Mouse (Mus musculus): Measurements from ENCODE around the gene Mast3. TPM values are rescaled to one million over a fixed set of nuclear protein-coding genes. Genes with fewer than 3 reads are reported as not detected.

The Mast3 gene
- polyA plus RNA-seq (2014; fragmentation: Illumina TruSeq; extraction: RNeasy Lipid Tissue Mini Kit (QIAGEN cat#74804); ENCODE audit: low read depth, low replicate concordance), result 1.2 TPM

DNA sequence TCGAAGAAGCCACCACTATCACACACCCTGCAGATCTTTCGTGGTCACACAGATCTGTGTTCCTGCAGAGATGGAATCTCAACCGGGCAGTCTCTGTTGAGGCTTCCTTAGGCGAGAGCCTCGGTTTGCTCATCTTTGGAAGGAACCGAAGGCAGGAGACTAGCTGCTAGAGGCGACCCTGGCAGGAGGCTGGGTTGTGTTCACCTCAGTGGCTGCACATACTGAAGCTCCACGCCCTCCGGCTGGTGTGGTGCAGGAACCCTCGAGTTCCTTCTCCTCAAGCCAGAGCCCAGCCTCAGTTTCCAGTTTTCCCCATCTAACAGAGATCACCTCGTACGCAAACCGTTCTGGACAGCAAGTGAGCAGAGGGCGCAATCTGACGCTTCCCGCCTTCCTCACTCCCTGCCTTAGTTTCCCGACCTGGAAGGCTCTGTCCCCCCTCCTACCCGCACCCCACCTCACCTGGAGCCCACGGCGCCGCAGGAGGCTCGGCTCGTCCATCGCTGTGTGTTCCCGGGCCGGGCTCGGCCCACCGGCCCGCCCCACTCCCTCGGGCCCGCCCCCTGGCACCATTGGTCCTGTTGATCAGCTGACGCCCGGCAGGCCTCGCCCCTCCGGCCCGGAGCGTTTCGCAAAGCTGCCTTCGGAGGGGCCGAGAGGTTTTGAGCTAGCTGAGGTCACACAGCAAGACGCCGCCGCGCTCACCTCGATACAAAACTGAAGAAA, at the start of gene Mast3:
Mast3 (minus strand) TSS at position 574 of the 726 bp plus-strand sequence.

DNA sequence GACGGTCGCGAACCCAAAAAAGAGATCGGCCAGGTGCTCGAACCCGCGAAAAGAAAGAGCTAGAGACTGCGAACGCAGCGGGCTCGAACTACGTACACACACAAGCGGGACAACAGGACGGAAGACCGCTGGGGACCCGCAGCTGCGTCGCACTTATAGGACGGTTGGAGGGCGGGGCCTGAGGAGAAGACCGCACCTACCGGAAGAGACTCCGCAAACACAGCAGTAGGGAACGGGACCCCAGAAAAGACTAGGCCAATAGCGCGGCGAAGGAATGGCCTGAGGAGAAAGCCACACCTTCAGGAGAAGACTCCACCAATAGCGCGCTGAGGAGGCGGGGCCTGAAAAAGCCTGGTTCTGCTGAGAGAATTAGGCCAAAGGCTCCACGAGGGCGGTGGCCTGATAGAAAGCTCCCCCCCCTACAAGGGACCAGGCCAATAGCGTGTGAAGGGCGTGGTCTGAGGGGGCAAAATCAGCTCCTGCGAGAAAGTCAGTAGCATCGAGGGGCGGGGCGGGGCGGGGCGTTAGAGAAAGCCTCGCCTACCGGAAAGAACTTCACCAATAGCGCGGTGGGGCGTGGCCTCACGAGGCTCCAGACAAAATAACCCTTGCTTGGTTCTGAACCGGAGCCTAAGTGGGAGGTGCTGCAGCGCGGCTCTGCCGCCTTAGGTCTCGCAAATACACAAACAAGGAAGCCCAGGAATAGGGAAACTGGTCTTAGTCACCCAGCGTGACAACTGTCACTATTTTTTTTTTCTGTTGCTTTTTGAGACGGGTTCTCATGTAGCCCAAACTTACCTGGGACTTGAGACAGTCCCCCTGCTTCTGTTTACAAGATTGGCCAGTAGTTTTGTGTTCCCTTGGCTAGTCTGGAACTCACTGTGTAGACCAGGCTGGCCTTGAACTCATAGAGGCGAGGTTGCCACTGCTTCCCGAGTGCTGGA, 34.8 kb upstream of the Mast3 start, which contains the start of gene Arrdc2:
Arrdc2 (minus strand) TSS at position 313 of the 944 bp plus-strand sequence.

DNA sequence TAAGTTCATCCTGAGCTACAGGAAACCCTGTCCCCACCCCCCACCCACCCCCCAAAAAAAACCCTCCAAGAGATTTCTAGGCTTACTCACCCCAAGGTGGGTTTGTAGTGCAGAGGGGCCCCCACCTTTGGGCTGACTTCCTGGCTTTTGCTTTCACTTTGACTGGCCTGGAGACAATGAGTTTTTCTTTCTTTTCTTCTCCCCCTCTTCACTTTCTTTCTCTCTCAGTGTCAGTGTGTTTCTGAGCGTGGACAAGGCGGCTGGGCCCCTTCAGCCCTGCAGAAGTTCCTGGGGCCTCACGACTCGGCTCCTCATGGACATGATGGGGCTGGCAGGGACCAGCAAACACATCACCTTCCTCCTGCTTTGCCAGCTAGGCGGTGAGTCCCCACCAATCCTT, 3.4 kb upstream of the Mast3 start, which contains the start of gene Il12rb1:
Il12rb1 (plus strand) TSS at position 211 of the 400 bp plus-strand sequence.

DNA sequence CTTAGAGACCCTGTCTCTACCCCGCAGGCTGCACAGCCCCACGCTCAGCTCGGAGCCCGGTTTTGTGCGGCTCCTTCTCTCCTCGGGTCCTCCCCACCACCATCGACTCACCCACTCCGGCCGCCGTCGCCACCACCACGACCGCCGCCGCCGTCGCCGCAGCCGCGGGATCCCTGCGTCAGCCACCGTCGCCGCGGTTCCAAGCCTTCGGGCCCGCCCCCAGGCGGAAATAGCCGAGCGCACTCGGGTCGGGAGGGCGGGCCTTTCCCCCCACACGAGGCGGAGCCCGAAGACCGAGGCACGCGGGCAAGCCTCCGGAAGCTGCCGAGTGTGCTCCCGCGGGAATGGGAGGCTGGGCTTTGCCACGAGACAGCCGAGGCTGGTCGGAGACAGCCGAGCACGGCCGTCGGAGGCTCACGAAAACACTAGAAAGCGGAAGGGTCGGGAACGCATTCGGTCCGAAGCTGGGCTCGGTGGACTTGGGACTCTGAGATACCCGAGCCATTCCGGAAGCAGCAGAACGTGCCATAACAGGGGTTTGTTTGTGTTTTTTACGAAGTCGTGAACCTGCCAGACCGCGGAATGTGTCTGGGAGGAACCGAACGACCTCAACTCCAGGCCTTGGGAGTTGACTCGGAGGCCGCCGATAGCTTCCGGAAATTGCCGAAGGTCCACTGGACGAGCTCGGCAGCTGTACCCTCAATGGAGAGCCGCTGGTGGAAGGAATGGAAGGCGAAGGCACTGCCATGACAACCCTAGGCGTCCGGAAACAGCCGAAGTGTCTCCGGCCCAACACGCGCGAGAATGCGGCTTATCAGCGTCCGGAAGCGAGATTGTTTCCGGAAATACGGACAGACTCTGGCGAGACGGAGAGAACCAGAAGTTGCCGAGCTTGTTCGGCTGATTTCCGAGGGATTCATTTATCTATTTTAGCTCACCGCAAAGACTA, 28.1 kb downstream of the Mast3 start, which contains the start of gene Pik3r2:
Pik3r2 (minus strand) TSS at position 218 of the 949 bp plus-strand sequence.

DNA sequence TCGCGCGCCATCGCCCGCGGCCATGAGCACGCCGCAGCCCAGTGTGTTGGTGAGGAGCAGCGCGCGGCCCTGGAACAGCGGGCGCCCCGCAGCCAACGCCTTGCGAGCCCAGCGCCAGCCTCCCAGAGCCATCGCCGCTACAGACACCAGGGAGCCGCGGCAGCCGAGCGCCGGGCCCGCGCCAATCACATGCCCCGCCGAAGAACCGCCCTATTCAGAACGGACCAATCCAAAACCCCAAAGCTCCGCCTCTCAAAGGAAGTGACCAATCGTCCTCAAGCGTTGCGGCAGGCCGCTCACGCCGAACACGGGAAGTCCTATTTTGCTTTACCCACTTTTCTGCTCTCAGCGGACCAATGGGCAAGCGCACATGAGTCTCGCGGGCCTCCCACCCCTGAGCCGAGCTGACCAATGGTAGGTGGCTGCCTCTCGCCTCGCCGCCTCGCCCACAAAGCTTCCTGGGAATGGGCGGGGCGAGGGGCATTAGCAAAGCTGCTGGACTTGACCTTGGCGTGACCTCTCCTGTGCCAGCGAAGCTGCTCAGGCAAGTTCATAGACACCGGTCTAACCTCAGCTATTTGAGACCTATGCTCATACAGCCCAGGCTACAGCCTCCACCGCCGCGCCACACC, 44.0 kb downstream of the Mast3 start, which contains the start of gene Mpv17l2:
Mpv17l2 (minus strand) TSS at position 172 of the 632 bp plus-strand sequence.

DNA sequence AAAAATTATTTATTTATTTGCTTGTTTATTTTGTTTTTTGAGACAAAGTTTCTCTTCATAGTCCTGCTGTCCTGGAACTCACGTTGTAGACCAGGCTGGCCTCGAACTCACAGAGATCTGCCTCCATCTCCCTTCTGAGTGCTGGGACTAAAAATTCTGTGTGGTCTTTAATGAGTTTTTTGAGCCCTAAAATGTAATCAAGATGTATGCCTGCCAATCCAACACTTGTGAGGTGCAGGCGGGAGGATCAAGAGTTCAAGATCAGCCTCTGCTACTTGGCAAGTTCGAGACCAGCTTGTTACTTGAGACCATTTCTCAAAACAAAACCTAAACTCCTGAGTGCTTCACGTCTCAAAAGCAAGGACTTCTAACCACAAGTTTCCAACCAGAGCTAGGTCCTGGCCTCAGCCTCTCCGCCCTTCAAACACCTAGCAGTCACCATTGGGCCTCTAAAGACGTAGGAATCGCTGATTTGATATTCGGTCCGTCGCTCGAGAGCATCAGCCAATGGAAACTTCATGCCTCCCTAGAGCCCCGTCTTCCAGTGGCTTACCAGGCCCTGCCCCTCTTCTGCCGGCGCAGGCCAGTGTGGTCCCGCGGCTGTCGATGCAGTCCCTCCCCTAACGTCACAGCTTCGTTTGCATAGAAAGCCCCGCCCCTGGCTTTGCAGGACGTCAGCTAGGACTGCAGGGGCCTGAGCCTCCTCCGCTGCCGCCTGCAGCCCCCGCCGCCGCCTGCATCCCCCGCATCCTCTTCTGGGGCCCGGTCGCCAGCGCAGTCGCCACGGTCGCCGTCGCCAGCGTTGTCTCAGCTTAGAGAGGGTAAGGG, 50.6 kb downstream of the Mast3 start, which contains the start of gene Rab3a:
Rab3a (plus strand) TSS at position 637 of the 828 bp plus-strand sequence.

Other genes with a start within 250 kb of the Mast3 start
- gene Isyna1, start 210.7 kb downstream of the Mast3 start, polyA plus RNA-seq (2014; fragmentation: Illumina TruSeq; extraction: RNeasy Lipid Tissue Mini Kit (QIAGEN cat#74804); ENCODE audit: low read depth, low replicate concordance), result not detected
- not detected for gene Ssbp4, start 196.2 kb downstream of the Mast3 start, polyA plus RNA-seq (2014; fragmentation: Illumina TruSeq; extraction: RNeasy Lipid Tissue Mini Kit (QIAGEN cat#74804); ENCODE audit: low read depth, low replicate concordance)
- not detected for gene Lrrc25, start 188.9 kb downstream of the Mast3 start, polyA plus RNA-seq (2014; fragmentation: Illumina TruSeq; extraction: RNeasy Lipid Tissue Mini Kit (QIAGEN cat#74804); ENCODE audit: low read depth, low replicate concordance)
- gene Gdf15, start 172.6 kb downstream of the Mast3 start, polyA plus RNA-seq (2014; fragmentation: Illumina TruSeq; extraction: RNeasy Lipid Tissue Mini Kit (QIAGEN cat#74804); ENCODE audit: low read depth, low replicate concordance), result not detected
- gene Pgpep1, start 144.7 kb downstream of the Mast3 start, polyA plus RNA-seq (2014; fragmentation: Illumina TruSeq; extraction: RNeasy Lipid Tissue Mini Kit (QIAGEN cat#74804); ENCODE audit: low read depth, low replicate concordance), result 45.6 TPM
- not detected for gene Lsm4, start 131.8 kb downstream of the Mast3 start, polyA plus RNA-seq (2014; fragmentation: Illumina TruSeq; extraction: RNeasy Lipid Tissue Mini Kit (QIAGEN cat#74804); ENCODE audit: low read depth, low replicate concordance)
- gene Jund, start 106.1 kb downstream of the Mast3 start, polyA plus RNA-seq (2014; fragmentation: Illumina TruSeq; extraction: RNeasy Lipid Tissue Mini Kit (QIAGEN cat#74804); ENCODE audit: low read depth, low replicate concordance), result 16.3 TPM
- not detected for gene Iqcn, start 101.6 kb downstream of the Mast3 start, polyA plus RNA-seq (2014; fragmentation: Illumina TruSeq; extraction: RNeasy Lipid Tissue Mini Kit (QIAGEN cat#74804); ENCODE audit: low read depth, low replicate concordance)
- gene Gm3336, start 86.5 kb downstream of the Mast3 start, polyA plus RNA-seq (2014; fragmentation: Illumina TruSeq; extraction: RNeasy Lipid Tissue Mini Kit (QIAGEN cat#74804); ENCODE audit: low read depth, low replicate concordance), result not detected
- gene Pde4c, start 81.3 kb downstream of the Mast3 start, polyA plus RNA-seq (2014; fragmentation: Illumina TruSeq; extraction: RNeasy Lipid Tissue Mini Kit (QIAGEN cat#74804); ENCODE audit: low read depth, low replicate concordance), result 1.3 TPM
- 2.5 TPM for gene Rab3a, start 50.4 kb downstream of the Mast3 start, polyA plus RNA-seq (2014; fragmentation: Illumina TruSeq; extraction: RNeasy Lipid Tissue Mini Kit (QIAGEN cat#74804); ENCODE audit: low read depth, low replicate concordance)
- gene Mpv17l2, start 44.1 kb downstream of the Mast3 start, polyA plus RNA-seq (2014; fragmentation: Illumina TruSeq; extraction: RNeasy Lipid Tissue Mini Kit (QIAGEN cat#74804); ENCODE audit: low read depth, low replicate concordance), result 0.65 TPM
- 1.5 TPM for gene Pik3r2, start 28.3 kb downstream of the Mast3 start, polyA plus RNA-seq (2014; fragmentation: Illumina TruSeq; extraction: RNeasy Lipid Tissue Mini Kit (QIAGEN cat#74804); ENCODE audit: low read depth, low replicate concordance)
- not detected for gene Il12rb1, start 3.4 kb upstream of the Mast3 start, polyA plus RNA-seq (2014; fragmentation: Illumina TruSeq; extraction: RNeasy Lipid Tissue Mini Kit (QIAGEN cat#74804); ENCODE audit: low read depth, low replicate concordance)
- gene Arrdc2, start 34.7 kb upstream of the Mast3 start, polyA plus RNA-seq (2014; fragmentation: Illumina TruSeq; extraction: RNeasy Lipid Tissue Mini Kit (QIAGEN cat#74804); ENCODE audit: low read depth, low replicate concordance), result 0.73 TPM
- 1.1 TPM for gene Kcnn1, start 58.2 kb upstream of the Mast3 start, polyA plus RNA-seq (2014; fragmentation: Illumina TruSeq; extraction: RNeasy Lipid Tissue Mini Kit (QIAGEN cat#74804); ENCODE audit: low read depth, low replicate concordance)
- gene Ccdc124, start 68.9 kb upstream of the Mast3 start, polyA plus RNA-seq (2014; fragmentation: Illumina TruSeq; extraction: RNeasy Lipid Tissue Mini Kit (QIAGEN cat#74804); ENCODE audit: low read depth, low replicate concordance), result not detected
- gene Slc5a5, start 87.7 kb upstream of the Mast3 start, polyA plus RNA-seq (2014; fragmentation: Illumina TruSeq; extraction: RNeasy Lipid Tissue Mini Kit (QIAGEN cat#74804); ENCODE audit: low read depth, low replicate concordance), result not detected
- 21.7 TPM for gene Rpl18a, start 92.4 kb upstream of the Mast3 start, polyA plus RNA-seq (2014; fragmentation: Illumina TruSeq; extraction: RNeasy Lipid Tissue Mini Kit (QIAGEN cat#74804); ENCODE audit: low read depth, low replicate concordance)
- 0.65 TPM for gene Map1s, start 100.9 kb upstream of the Mast3 start, polyA plus RNA-seq (2014; fragmentation: Illumina TruSeq; extraction: RNeasy Lipid Tissue Mini Kit (QIAGEN cat#74804); ENCODE audit: low read depth, low replicate concordance)

Data from kidney, adult 10 weeks (tissue).